Mouse (Mus musculus) CD4-positive, CD25-positive, alpha-beta regulatory T cell, adult 4 months (primary cell): ENCODE results near the gene Vangl2. TPM values are rescaled to one million over a fixed set of nuclear protein-coding genes. Genes with fewer than 3 reads are reported as not detected.
A peak's percentile ranks its signal among the peaks of the same experiment; 100 is the strongest.

Experiments used
- ATAC-seq: one replicate; pipeline ENCODE4 v1.8.0; 2017
- polyA plus RNA-seq, 2 experiments: library from polyadenylated mRNA; unstranded; fragments of 100-300 nt; shearing (Covaris generic); gene quantifications; one replicate each; pipeline ENCODE4 v1.2.1; 2017

The Vangl2 gene
- polyA plus RNA-seq, 2 experiments from 2014 or later = 0.67 to 1.2 TPM

- ATAC-seq = peak; percentile 81
These were observed 64.6 kb downstream of the Vangl2 start for GRCm38 (mm10) chr1:171963613-171964012.

GRCm38 (mm10) chr1:171961704-171962103 is 66.5 kb downstream of the Vangl2 start:
- no peak for ATAC-seq

DNA sequence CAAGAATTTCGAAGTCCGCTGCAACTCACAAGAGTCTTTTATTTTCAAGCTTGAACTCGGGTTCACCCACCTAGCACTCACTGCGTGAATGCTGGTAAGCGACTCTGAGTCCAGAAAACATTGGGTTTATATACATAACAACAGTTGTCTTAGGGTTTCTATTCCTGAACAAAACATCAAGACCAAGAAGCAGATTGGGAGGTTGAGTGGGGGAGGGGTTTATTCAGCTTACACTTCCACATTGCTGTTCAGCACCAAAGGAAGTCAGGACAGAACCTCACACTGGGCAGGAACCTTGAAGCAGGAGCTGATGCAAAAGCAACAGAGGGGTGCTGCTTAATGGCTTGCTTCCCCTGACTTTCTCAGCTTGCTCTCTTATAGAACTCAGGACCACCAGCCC is 67.5 kb downstream of the Vangl2 start:
- ATAC-seq = no peak

- peak; percentile 50 for ATAC-seq
These were observed 70.8 kb downstream of the Vangl2 start for GRCm38 (mm10) chr1:171957411-171957810.

DNA sequence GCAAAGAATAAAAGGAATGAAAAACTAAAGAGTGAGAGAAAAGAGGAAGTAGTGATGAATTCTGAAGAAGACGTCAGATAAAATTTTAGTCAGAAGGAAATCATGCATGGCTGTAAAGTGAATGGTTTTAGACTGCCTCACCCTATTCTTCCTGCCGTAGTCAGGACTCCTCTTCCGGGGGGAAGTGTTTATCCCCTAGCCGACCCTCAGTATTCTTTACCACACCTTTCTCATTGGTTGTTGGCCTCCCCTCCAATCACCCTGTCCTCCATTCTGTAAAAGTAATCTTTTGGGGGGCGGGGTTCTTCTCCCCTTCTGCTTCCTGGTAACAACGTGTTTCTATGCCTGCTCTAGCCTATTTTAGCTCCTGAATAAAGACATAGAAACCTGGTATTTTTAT is 73.2 kb downstream of the Vangl2 start:
- ATAC-seq = peak; percentile 50

Other genes starting within 250 kb of the Vangl2 start
- 100 to 1,000 TPM; 206 to 219 TPM for gene Cd84, start 188.7 kb downstream of the Vangl2 start, polyA plus RNA-seq
- gene Gm10521, start 132.8 kb downstream of the Vangl2 start, polyA plus RNA-seq = 1 to 10 TPM; 1.6 to 2.5 TPM
- gene Slamf6, start 110.9 kb downstream of the Vangl2 start, polyA plus RNA-seq = 100 to 1,000 TPM; 266 to 302 TPM
- gene Nhlh1, start 29.1 kb upstream of the Vangl2 start, polyA plus RNA-seq = not detected
- 100 to 1,000 TPM in 1 of 2 experiments, 10 to 100 TPM in 1; 97.8 to 161 TPM for gene Copa, start 54.1 kb upstream of the Vangl2 start, polyA plus RNA-seq
- 100 to 1,000 TPM; 105 to 161 TPM for gene Ncstn, start 54.4 kb upstream of the Vangl2 start, polyA plus RNA-seq
- gene Pex19, start 98.3 kb upstream of the Vangl2 start, polyA plus RNA-seq = 100 to 1,000 TPM in 1 of 2 experiments, 10 to 100 TPM in 1; 82.9 to 122 TPM
- 100 to 1,000 TPM in 1 of 2 experiments, 10 to 100 TPM in 1; 76.5 to 132 TPM for gene Dcaf8, start 119.6 kb upstream of the Vangl2 start, polyA plus RNA-seq
- gene Pea15a, start 178.4 kb upstream of the Vangl2 start, polyA plus RNA-seq = 10 to 100 TPM; 55.4 to 76.7 TPM
- not detected for gene Casq1, start 191.4 kb upstream of the Vangl2 start, polyA plus RNA-seq
- gene Atp1a4, start 230.0 kb upstream of the Vangl2 start, polyA plus RNA-seq = not detected
- 1 to 10 TPM; 3.8 to 5.5 TPM for gene Igsf8, start 233.2 kb upstream of the Vangl2 start, polyA plus RNA-seq